Mouse (Mus musculus): ENCODE measurements around the gene 3110082J24Rik. TPM values are rescaled to one million over a fixed set of nuclear protein-coding genes. Genes with fewer than 3 reads are reported as not detected.

Gene 3110082J24Rik
- polyA plus RNA-seq, 1 experiment from 2014 or later = not detected

DNA sequence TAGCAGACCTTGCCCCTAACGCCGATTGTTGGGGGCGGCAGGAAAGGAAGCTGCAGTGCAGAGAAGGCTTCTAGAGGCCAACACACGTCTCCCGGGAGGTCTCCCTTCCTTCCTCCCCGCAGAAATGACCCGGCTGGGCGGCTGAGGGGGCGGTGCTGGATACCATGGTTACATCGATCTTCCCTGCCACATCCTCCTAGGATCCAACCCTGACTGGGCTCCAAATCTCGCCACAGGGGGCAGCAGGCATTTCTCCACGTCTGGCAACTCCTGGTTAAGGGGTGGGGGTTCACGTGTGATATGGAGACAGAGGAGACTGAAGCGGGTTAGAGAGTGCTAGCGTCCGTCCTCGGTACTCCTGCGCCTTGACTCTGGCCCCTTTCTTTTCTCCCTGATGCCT, 5.2 kb upstream of the 3110082J24Rik start:
- peak overlapping the region; percentile 18 for H3K4me3 ChIP-seq (ENCODE audit: low read depth, low read length)
- H3K36me3 ChIP-seq (ENCODE audit: insufficient read depth) = no peaks in the 10 kb centered on the region
- no peak overlapping the region for H3K9ac ChIP-seq
- peaks cover 68% of the 10 kb centered on the region for H3K27me3 ChIP-seq (ENCODE audit: insufficient read depth, low read length)
- peak; percentile 78 for DNase-seq
- WGBS = 3% methylated on average over 18 of the region's 18 CpGs
- ATAC-seq (ENCODE audit: insufficient read depth) = peak; percentile 32; the same call in 1 of the 2 replicates
- H3K4me2 ChIP-seq = peak overlapping the region; percentile 56
- no peak overlapping the region for H3K27ac ChIP-seq (ENCODE audit: low read depth)
- TF ChIP-seq CTCF (IDR thresholded peaks at IDR 0.05; ENCODE audit: low read depth) = peak; percentile 59
- no peaks in the 10 kb centered on the region; the same call in none of the 2 replicates for H3K4me1 ChIP-seq (ENCODE audit: insufficient read depth)
- no peaks in the 10 kb centered on the region for H3K9me3 ChIP-seq (ENCODE audit: low read depth, low read length)

DNA sequence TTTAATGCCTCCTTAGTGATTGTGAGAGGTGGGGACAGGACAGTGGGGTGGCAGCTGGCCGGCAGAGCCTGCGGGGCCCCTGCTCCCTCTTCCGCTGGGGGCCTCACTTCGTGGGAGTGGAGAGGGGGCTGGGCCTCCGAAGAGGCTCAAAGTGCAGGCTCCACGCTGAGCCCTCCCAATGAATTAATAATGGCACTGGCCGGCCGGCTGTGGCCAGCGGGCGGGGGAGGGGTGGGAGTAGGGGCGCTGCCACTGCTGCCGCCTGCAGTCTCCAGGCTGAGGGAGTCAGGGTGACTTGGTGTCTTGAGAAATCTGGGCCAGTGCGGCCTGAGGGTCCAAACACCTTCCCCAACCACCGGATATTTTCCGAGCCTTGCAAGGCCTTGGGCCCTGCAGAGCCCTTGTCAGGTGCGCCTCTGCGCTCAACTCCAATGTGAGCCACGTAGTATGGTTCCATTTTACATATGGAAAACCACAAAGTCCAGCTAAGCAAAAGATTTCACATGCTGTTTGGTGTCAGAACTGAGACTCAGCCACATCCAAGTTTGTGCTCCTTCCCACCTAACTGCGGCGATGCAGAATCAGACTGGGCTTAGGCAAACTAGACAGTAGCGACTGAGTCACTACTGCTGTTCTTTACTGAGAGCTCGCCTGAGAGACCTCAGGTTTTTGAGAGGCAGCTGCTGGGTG, 4.6 kb upstream of the 3110082J24Rik start:
- Histone ChIP-seq H3K4me3 (ENCODE audit: low read depth, low read length) (peak overlapping the region; percentile 18; the same call in 1 of the 2 replicates), H3K4me1 (ENCODE audit: insufficient read depth) (no peaks in the 10 kb centered on the region; the same call in none of the 2 replicates), H3K27ac (ENCODE audit: low read depth) (no peak overlapping the region), H3K9ac (no peak overlapping the region), H3K4me2 (peak overlapping the region; percentile 56), H3K27me3 (ENCODE audit: insufficient read depth, low read length) (peaks cover 68% of the 10 kb centered on the region), H3K36me3 (ENCODE audit: insufficient read depth) (no peaks in the 10 kb centered on the region), H3K9me3 (ENCODE audit: low read depth, low read length) (no peaks in the 10 kb centered on the region)
- 8% methylated on average over 22 of the region's 22 CpGs for WGBS
- DNase-seq (no peak), ATAC-seq (ENCODE audit: insufficient read depth) (no peak)
- TF ChIP-seq CTCF (IDR thresholded peaks at IDR 0.05; ENCODE audit: low read depth) = no peak

- Histone ChIP-seq H3K4me3 (ENCODE audit: low read depth, low read length) (no peak overlapping the region), H3K4me2 (no peak overlapping the region), H3K4me1 (ENCODE audit: insufficient read depth) (no peaks in the 10 kb centered on the region; the same call in none of the 2 replicates), H3K9ac (no peak overlapping the region), H3K27ac (ENCODE audit: low read depth) (no peak overlapping the region), H3K27me3 (ENCODE audit: insufficient read depth, low read length) (peaks cover 68% of the 10 kb centered on the region), H3K9me3 (ENCODE audit: low read depth, low read length) (no peaks in the 10 kb centered on the region), H3K36me3 (ENCODE audit: insufficient read depth) (no peaks in the 10 kb centered on the region)
- ATAC-seq (ENCODE audit: insufficient read depth) (no peak), DNase-seq (no peak)
- no peak for TF ChIP-seq CTCF (IDR thresholded peaks at IDR 0.05; ENCODE audit: low read depth)
- WGBS = 51% methylated on average over 2 of the region's 2 CpGs
These were observed 4.0 kb upstream of the 3110082J24Rik start for GRCm38 (mm10) chr5:30109899-30110298.

- peaks cover 66% of the 10 kb centered on the region for H3K27me3 ChIP-seq (ENCODE audit: insufficient read depth, low read length)
- WGBS = 81% methylated on average over 6 of the region's 6 CpGs
- no peak overlapping the region for H3K9ac ChIP-seq
- no peaks in the 10 kb centered on the region for H3K9me3 ChIP-seq (ENCODE audit: low read depth, low read length)
- H3K4me3 ChIP-seq (ENCODE audit: low read depth, low read length) = no peak overlapping the region
- H3K27ac ChIP-seq (ENCODE audit: low read depth) = no peak overlapping the region
- DNase-seq (no peak), ATAC-seq (ENCODE audit: insufficient read depth) (no peak)
- no peaks in the 10 kb centered on the region for H3K36me3 ChIP-seq (ENCODE audit: insufficient read depth)
- H3K4me2 ChIP-seq = no peak overlapping the region
- H3K4me1 ChIP-seq (ENCODE audit: insufficient read depth) = no peaks in the 10 kb centered on the region; the same call in none of the 2 replicates
- TF ChIP-seq CTCF (IDR thresholded peaks at IDR 0.05; ENCODE audit: low read depth) = no peak
These were observed 2.3 kb upstream of the 3110082J24Rik start for GRCm38 (mm10) chr5:30108233-30108632.

DNA sequence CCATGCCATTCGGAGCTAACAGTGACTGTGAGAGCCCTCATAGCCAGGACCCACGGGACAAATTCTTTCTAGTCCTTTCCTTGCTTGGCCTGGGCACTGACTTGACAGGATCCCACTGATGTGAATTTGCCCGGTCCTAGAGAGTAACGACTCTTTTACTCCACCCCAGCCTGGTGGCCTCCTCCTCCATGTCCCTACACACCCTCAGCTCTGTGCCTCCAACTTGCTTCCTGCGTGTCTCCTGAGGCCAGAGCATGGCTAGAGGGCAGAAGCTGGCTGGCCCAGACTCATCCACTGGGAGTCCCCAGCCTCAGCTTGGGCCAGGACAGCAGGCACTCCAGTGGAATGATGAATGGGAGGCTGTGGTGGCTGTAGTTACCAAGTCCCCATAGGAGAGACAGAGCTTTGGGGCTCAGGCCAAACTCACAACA, 1.7 kb upstream of the 3110082J24Rik start:
- TF ChIP-seq CTCF (IDR thresholded peaks at IDR 0.05; ENCODE audit: low read depth) = no peak
- no peak overlapping the region for H3K4me3 ChIP-seq (ENCODE audit: low read depth, low read length)
- no peak for DNase-seq
- H3K9me3 ChIP-seq (ENCODE audit: low read depth, low read length) = no peaks in the 10 kb centered on the region
- 9% methylated on average over 5 of the region's 5 CpGs for WGBS
- no peaks in the 10 kb centered on the region for H3K36me3 ChIP-seq (ENCODE audit: insufficient read depth)
- peaks cover 62% of the 10 kb centered on the region for H3K27me3 ChIP-seq (ENCODE audit: insufficient read depth, low read length)
- H3K4me1 ChIP-seq (ENCODE audit: insufficient read depth) = no peaks in the 10 kb centered on the region; the same call in none of the 2 replicates
- ATAC-seq (ENCODE audit: insufficient read depth) = no peak
- no peak overlapping the region for H3K27ac ChIP-seq (ENCODE audit: low read depth)
- no peak overlapping the region for H3K9ac ChIP-seq
- H3K4me2 ChIP-seq = no peak overlapping the region

GRCm38 (mm10) chr5:30107186-30107585, 1.3 kb upstream of the 3110082J24Rik start:
- Histone ChIP-seq H3K27ac (ENCODE audit: low read depth) (no peak overlapping the region), H3K4me2 (no peak overlapping the region), H3K9ac (no peak overlapping the region), H3K4me1 (ENCODE audit: insufficient read depth) (no peaks in the 10 kb centered on the region; the same call in none of the 2 replicates), H3K9me3 (ENCODE audit: low read depth, low read length) (no peaks in the 10 kb centered on the region), H3K36me3 (ENCODE audit: insufficient read depth) (no peaks in the 10 kb centered on the region), H3K27me3 (ENCODE audit: insufficient read depth, low read length) (peaks cover 58% of the 10 kb centered on the region), H3K4me3 (ENCODE audit: low read depth, low read length) (no peak overlapping the region)
- WGBS = 10% methylated on average over 7 of the region's 7 CpGs
- TF ChIP-seq CTCF (IDR thresholded peaks at IDR 0.05; ENCODE audit: low read depth) = no peak
- ATAC-seq (ENCODE audit: insufficient read depth) (no peak), DNase-seq (no peak)

DNA sequence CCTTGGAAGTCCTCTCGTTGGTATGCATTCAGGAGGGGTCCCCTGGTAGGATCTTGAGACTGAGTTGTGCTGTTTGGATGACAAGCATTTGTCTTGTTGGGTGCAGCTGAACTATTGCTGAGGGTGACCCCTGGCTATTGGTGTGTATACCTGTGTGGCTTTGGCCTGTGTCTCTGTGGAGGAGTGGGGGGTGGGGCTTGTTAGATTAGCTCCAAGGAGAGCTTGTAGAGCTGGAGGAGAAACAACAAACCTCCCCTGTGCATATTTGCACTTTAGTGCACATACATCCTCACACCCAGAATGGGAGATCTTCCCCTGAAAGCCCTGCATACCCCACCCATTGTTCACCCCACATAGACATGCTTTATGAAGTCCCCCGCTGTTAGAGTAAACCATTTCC, 870 bp upstream of the 3110082J24Rik start:
- WGBS = 18% methylated on average over 2 of the region's 2 CpGs
- Histone ChIP-seq H3K9ac (no peak overlapping the region), H3K27me3 (ENCODE audit: insufficient read depth, low read length) (peaks cover 54% of the 10 kb centered on the region), H3K4me3 (ENCODE audit: low read depth, low read length) (no peak overlapping the region), H3K27ac (ENCODE audit: low read depth) (no peak overlapping the region), H3K4me2 (no peak overlapping the region), H3K9me3 (ENCODE audit: low read depth, low read length) (no peaks in the 10 kb centered on the region), H3K36me3 (ENCODE audit: insufficient read depth) (no peaks in the 10 kb centered on the region), H3K4me1 (ENCODE audit: insufficient read depth) (no peaks in the 10 kb centered on the region; the same call in none of the 2 replicates)
- ATAC-seq (ENCODE audit: insufficient read depth) = no peak
- no peak for DNase-seq
- TF ChIP-seq CTCF (IDR thresholded peaks at IDR 0.05; ENCODE audit: low read depth) = no peak

Data from lung, embryonic 14.5 days (tissue).